Mouse (Mus musculus): ENCODE results near the gene 2810004N23Rik.

Gene 2810004N23Rik

GRCm38 (mm10) chr8:124823497-124823896, 39.4 kb downstream of the 2810004N23Rik start:
- DNase-seq (ENCODE audit: low read depth, low spot score): no peak

DNA sequence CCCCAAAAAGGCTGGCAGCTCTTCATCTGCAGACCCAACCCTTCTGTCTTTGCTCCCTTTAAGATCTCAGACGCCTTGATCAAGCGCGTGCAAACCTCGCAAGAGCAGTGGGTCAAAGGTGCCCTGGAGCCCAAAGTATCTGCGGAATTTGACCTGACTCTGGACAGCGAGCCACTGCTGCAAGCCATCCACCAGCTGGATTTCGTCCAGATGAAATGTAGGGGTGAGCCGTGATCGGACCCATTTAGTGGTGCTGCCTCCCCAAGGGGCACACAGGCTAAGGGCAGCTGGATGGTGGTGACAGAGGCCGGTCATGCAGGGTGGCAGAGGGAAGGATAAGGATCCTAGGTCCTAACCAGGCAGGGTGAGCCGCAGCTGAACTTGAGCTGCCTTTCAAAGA, 42.8 kb downstream of the 2810004N23Rik start:
- no peak for DNase-seq (ENCODE audit: low read depth, low spot score)

DNA sequence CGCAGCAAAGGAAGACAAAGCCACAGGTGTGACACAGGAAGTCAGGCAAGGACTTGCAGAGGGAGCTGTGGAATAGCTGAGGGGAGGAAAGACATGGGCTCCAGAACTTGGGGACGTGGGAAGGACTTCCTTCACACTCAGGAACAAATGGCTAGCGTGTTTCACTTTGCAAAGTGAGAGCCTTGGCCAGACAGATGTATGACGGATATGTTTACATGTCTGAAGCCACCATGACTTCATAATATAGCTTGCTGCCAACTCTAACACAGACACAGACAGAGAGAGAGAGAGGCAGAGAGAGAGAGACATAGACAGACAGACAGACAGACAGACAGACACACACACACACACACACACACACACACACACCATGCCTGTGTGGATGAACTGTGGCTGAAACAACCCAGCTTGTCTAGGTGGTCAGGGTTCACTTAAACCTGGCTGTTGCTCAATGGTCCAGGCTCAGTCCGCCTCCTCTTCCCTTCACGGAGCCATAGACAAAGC, 43.3 kb downstream of the 2810004N23Rik start:
- DNase-seq (ENCODE audit: low read depth, low spot score): no peak

- no peak for DNase-seq (ENCODE audit: low read depth, low spot score)
These were observed 45.6 kb downstream of the 2810004N23Rik start for GRCm38 (mm10) chr8:124817361-124817760.

- DNase-seq (ENCODE audit: low read depth, low spot score): no peak
These were observed 46.1 kb downstream of the 2810004N23Rik start for GRCm38 (mm10) chr8:124816866-124817265.

- no peak for DNase-seq (ENCODE audit: low read depth, low spot score)
These were observed 47.0 kb downstream of the 2810004N23Rik start for GRCm38 (mm10) chr8:124815870-124816269.

GRCm38 (mm10) chr8:124813326-124813725, 49.6 kb downstream of the 2810004N23Rik start:
- no peak for DNase-seq (ENCODE audit: low read depth, low spot score)

DNA sequence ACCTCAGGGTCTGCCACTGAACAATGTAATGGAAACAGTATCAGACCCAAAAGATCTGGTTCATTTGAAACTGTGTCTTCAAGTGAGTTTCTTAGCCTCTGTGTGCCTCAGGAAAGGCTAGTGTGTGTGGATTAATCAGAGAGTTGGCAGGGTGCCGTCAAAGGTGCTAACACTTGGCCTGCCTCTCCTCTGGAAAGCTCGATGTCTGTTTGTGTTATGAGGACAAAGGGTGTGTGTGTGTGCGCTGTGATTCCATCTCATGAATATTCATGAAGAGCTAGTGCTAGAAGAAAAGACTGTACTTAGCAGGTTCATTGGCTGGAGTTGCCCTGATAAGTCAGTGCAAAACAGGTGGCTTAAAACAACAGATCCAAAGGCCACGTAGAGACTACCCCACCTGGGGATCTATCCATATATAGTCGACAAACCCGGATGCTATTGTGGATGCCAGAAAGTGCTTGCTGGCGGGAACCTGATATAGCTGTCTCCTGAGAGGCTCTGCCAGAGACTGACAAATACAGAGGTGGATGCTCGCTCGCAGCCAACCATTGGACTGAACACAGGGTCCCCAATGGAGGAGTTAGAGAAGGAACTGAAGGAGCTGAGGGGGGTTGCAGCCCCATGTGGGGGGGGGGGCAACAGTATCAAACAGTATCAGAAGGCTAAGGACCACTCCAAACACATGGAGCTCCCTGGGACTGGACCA, 52.1 kb downstream of the 2810004N23Rik start:
- no peak for DNase-seq (ENCODE audit: low read depth, low spot score)

GRCm38 (mm10) chr8:124810056-124810610, 52.8 kb downstream of the 2810004N23Rik start:
- DNase-seq (ENCODE audit: low read depth, low spot score): no peak

DNA sequence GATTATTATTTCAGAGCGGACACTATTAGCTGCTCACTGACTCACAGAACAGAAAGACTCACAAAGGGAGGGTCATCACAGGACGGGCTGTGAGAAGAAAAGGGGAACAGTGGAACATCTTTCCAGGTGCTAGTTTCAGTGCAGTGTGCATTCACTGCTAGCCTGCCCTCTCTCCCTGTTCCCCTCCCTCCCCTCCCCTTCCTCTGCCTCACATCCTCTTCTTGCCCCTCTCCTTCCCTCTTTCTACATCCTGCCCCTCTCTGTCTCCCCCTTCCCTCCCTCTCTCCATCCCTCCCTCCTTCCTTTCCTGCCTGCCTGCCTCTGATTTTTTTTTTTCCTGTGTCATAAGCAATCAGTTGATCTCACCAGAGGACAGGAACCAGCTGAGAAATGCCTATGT, 53.5 kb downstream of the 2810004N23Rik start:
- no peak for DNase-seq (ENCODE audit: low read depth, low spot score)

DNA sequence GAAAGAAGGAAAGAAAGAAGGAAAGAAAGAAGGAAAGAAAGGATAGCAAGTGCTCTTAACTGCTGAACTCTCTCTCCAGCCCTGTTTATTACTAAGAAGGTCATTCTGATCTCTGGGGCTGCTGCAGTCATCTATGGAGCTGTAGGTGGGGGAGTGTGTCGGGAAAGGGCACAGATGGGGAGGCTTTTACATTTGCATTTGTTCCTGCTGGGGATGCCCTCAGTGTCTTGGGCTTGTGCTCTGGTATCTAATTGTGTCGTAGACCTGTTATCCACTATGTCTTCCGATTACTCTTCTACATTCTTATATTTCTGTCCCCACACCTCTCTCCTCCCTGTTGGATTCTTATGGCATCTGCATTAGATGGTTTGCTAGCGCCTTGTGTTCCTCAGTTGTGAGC, 56.9 kb downstream of the 2810004N23Rik start:
- DNase-seq (ENCODE audit: low read depth, low spot score): no peak

- DNase-seq (ENCODE audit: low read depth, low spot score): no peak
These were observed 58.9 kb downstream of the 2810004N23Rik start for GRCm38 (mm10) chr8:124803824-124804702.

GRCm38 (mm10) chr8:124800542-124800941, 62.4 kb downstream of the 2810004N23Rik start:
- no peak for DNase-seq (ENCODE audit: low read depth, low spot score)

- no peak for DNase-seq (ENCODE audit: low read depth, low spot score)
These were observed 67.0 kb downstream of the 2810004N23Rik start for GRCm38 (mm10) chr8:124795781-124796488.

DNA sequence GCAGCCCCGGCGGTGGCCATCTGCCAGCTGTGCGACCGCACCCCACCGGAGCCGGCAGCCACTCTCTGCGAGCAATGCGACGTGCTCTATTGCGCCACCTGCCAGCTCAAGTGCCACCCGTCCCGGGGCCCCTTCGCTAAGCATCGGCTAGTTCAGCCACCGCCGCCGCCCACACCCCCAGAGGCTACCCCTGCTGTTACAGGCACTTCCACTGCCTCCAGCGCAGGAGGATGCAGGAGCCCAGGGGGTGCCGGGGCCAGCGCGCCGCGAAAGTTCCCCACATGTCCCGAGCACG, 68.5 kb downstream of the 2810004N23Rik start:
- DNase-seq (ENCODE audit: low read depth, low spot score): peak; percentile 22

DNA sequence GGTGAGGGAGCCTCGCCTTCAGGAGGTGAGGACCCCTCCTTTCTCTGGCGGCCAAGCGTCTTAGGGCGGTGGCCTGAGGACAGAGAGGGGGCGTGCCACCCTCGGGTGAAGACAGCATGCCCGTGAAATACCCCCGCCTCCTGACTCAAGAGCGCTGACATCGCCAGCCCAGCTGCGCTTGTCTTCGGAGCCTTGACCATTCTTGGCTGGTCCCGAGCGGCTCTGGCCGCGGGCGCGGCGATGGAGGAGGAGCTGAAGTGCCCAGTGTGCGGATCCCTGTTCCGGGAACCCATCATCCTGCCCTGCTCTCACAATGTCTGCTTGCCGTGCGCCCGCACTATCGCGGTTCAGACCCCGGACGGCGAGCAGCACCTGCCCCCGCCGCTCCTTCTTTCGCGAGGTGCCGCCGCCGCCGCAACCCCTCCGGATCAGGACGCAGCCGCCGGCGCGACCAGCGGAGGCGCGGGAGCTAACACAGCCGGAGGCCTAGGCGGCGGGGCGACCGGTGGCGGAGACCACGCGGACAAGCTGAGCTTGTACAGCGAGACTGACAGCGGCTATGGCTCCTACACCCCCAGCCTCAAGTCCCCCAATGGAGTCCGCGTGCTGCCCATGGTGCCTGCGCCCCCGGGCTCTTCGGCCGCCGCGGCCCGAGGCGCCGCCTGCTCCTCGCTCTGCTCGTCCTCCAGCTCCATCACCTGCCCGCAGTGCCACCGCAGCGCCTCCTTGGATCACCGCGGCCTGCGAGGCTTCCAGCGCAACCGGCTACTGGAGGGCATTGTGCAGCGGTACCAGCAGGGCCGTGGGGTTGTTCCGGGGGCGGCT, 69.0 kb downstream of the 2810004N23Rik start:
- no peak for DNase-seq (ENCODE audit: low read depth, low spot score)

GRCm38 (mm10) chr8:124793172-124793651, 69.7 kb downstream of the 2810004N23Rik start:
- DNase-seq (ENCODE audit: low read depth, low spot score): peak; percentile 74

- DNase-seq (ENCODE audit: low read depth, low spot score): peak; percentile 30
These were observed 70.2 kb downstream of the 2810004N23Rik start, which contains the start of gene Trim67 for GRCm38 (mm10) chr8:124792708-124793107. TSS of gene Trim67 (plus strand) at chr8:124793092.

DNA sequence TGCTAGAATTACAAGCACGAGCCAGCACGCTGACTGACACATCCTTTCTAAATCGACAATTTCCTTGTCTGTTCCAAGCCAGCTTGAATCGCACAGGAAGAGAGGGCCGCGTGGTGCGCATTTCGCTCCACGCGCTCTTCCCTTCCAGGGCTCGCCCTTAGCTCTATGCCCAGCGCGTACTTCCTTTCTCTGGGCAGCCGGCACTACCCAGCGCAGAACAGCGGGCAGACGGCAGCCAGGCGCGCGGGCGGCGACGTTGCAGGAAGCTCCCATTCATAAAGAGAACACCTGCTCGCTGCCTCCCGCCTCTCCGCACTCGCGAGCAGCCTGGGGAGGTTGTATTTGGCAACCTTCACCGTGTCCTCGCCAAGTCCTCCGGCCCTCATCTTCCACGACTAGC, 70.7 kb downstream of the 2810004N23Rik start:
- peak; percentile 27 for DNase-seq (ENCODE audit: low read depth, low spot score)

GRCm38 (mm10) chr8:124791751-124792150, 71.2 kb downstream of the 2810004N23Rik start:
- no peak for DNase-seq (ENCODE audit: low read depth, low spot score)

GRCm38 (mm10) chr8:124790676-124791075, 72.2 kb downstream of the 2810004N23Rik start:
- DNase-seq (ENCODE audit: low read depth, low spot score): no peak

All from CD4-positive helper T cell, adult 2 months (primary cell).